Mouse (Mus musculus) MEL (cell line): ENCODE data around the gene Akt3.

Source experiments
- CHD1 ChIP-seq: IDR thresholded peaks from 2 replicates; pipeline ENCODE4 v1.6.1; 2012; ENCODE audit warnings: low read depth, mild to moderate bottlenecking, inconsistent platforms, low read length, improper control_type of control experiment
- CHD2 ChIP-seq: IDR thresholded peaks from 2 replicates; pipeline ENCODE4 v1.6.1; 2011; ENCODE audit warnings: low read length, improper control_type of control experiment
- CTCF ChIP-seq, 3 experiments: IDR thresholded peaks in 2 of 3; conservative IDR thresholded peaks in 1 of 3; 2 replicates each; pipeline ENCODE4 v1.5.1; 2011 to 2012; ENCODE audit warnings: low read length in 3 of 3, low read depth in 2 of 3, mild to moderate bottlenecking in 2 of 3, improper control_type of control experiment in 1 of 3, inconsistent platforms in 1 of 3, mixed read lengths in 1 of 3, moderate library complexity in 1 of 3; ENCODE audit not compliant: control insufficient read depth in 1 of 3, insufficient read depth in 1 of 3, poor library complexity in 1 of 3, severe bottlenecking in 1 of 3
- EP300 ChIP-seq, 2 experiments: IDR thresholded peaks; 2 replicates each; pipeline ENCODE4 v1.6.1; 2011; ENCODE audit warnings: improper control_type of control experiment in 2 of 2, low read length in 2 of 2, low read depth in 1 of 2, mild to moderate bottlenecking in 1 of 2
- NELFE ChIP-seq: IDR thresholded peaks from 2 replicates; pipeline ENCODE4 v1.6.1; 2011; ENCODE audit warnings: low read depth, low read length, improper control_type of control experiment
- POLR2A ChIP-seq, 2 experiments: IDR thresholded peaks; 2 replicates each; pipeline ENCODE4 v1.6.1; 2011 to 2012; ENCODE audit warnings: low read length in 2 of 2, mild to moderate bottlenecking in 2 of 2, control low read depth in 1 of 2, improper control_type of control experiment in 1 of 2, low read depth in 1 of 2, moderate library complexity in 1 of 2; ENCODE audit not compliant: control insufficient read depth in 1 of 2, insufficient read depth in 1 of 2, poor library complexity in 1 of 2
- TBP ChIP-seq: IDR thresholded peaks from 2 replicates; pipeline ENCODE4 v1.8.0; 2011; ENCODE audit warnings: low read depth, low read length, improper control_type of control experiment

GRCm38 (mm10) chr1:177281925-177282324 lies 23.9 kb upstream of the Akt3 start:
- TF ChIP-seq NELFE: no peak
- no peak for TF ChIP-seq CHD1
- TF ChIP-seq POLR2A (IDR thresholded peaks at IDR 0.05; ENCODE audit: control insufficient read depth in 1 of 2, insufficient read depth in 1 of 2, low read depth in 1 of 2, low read length in 2 of 2, poor library complexity in 1 of 2): no peak
- no peak for TF ChIP-seq CTCF (IDR thresholded peaks at IDR 0.05 in 2 of 3, conservative IDR thresholded peaks at IDR 0.05 in 1 of 3; ENCODE audit: control insufficient read depth in 1 of 3, insufficient read depth in 1 of 3, low read depth in 2 of 3, low read length in 3 of 3, poor library complexity in 1 of 3, severe bottlenecking in 1 of 3)
- TF ChIP-seq EP300 (IDR thresholded peaks at IDR 0.05; ENCODE audit: low read depth in 1 of 2, low read length in 2 of 2): no peak
- no peak for TF ChIP-seq CHD2
- no peak for TF ChIP-seq TBP
